In the genomic region with DNA sequence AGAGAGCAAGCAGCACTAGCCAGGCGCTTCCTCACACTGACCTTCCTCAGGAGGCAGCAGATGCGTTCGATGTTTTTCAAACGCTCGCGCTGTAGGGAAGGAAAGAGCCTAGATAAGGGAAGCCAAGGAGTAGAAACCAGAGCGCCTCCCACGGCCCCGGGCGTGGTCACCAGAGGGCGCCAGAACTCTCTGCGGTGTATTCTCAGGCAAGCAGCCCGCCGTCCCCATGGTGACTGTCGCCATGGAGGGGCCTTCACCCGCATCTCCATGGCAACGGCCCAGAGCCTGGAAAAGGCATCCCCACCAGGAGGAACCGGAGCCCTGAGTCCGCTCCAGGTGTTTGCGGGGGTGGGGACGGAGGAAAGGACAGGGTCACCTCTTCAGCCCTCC, we compare ENCODE assay signal across 7 mouse cellular contexts. TPM values are rescaled to one million over a fixed set of nuclear protein-coding genes. Genes with fewer than 3 reads are reported as not detected.
DNase-seq lines count a peak whose midpoint lies in the region; ATAC-seq lines count a peak whose summit lies in the region.

No protein-coding gene starts in this region.

- under 1% methylated on average over 21 of the region's 21 CpGs for WGBS in embryonic facial prominence, embryonic 10.5 days
- WGBS in limb, embryonic 11.5 days: under 1% methylated on average over 21 of the region's 21 CpGs
- WGBS in midbrain, embryonic 14.5 days: under 1% methylated on average over 21 of the region's 21 CpGs

- H3K27ac ChIP-seq in embryonic facial prominence, embryonic 10.5 days (replicated peaks): no peak overlapping the region
- no peak overlapping the region for H3K27ac ChIP-seq in limb, embryonic 11.5 days (replicated peaks; ENCODE audit: low read depth, low read length)
- peak overlapping the region; percentile 96 for H3K27ac ChIP-seq in midbrain, embryonic 14.5 days (replicated peaks; ENCODE audit: low read depth, low read length)

- H3K4me1 ChIP-seq in embryonic facial prominence, embryonic 10.5 days: peaks cover 63% of the 10 kb centered on the region
- peaks cover 40% of the 10 kb centered on the region for H3K4me1 ChIP-seq in limb, embryonic 11.5 days (ENCODE audit: control insufficient read depth, insufficient read depth, low read length)
- H3K4me1 ChIP-seq in midbrain, embryonic 14.5 days (ENCODE audit: control insufficient read depth, insufficient read depth, low read length): peaks cover 50% of the 10 kb centered on the region

- H3K36me3 ChIP-seq in embryonic facial prominence, embryonic 10.5 days (replicated peaks): peaks cover 46% of the 10 kb centered on the region
- H3K36me3 ChIP-seq in limb, embryonic 11.5 days (ENCODE audit: control insufficient read depth, insufficient read depth, low read length): peaks cover 10% of the 10 kb centered on the region
- peaks cover 45% of the 10 kb centered on the region for H3K36me3 ChIP-seq in midbrain, embryonic 14.5 days (ENCODE audit: control insufficient read depth, insufficient read depth, low read length)

- H3K4me3 ChIP-seq in embryonic facial prominence, embryonic 10.5 days: peak overlapping the region; percentile 80
- no peak overlapping the region for H3K4me3 ChIP-seq in limb, embryonic 11.5 days (ENCODE audit: low read depth, low read length)
- H3K4me3 ChIP-seq in midbrain, embryonic 14.5 days (replicated peaks; ENCODE audit: low read depth, low read length): peak overlapping the region; percentile 89

- H3K27me3 ChIP-seq in embryonic facial prominence, embryonic 10.5 days (replicated peaks; ENCODE audit: low read depth, poor library complexity, severe bottlenecking): peaks cover 21% of the 10 kb centered on the region
- no peaks in the 10 kb centered on the region for H3K27me3 ChIP-seq in limb, embryonic 11.5 days (ENCODE audit: control insufficient read depth, insufficient read depth, low read length)
- no peaks in the 10 kb centered on the region for H3K27me3 ChIP-seq in midbrain, embryonic 14.5 days (ENCODE audit: control insufficient read depth, insufficient read depth, low read length)

- peak; percentile 48; the same call in 1 of the 2 replicates for ATAC-seq in limb, embryonic 11.5 days (ENCODE audit: insufficient number of reproducible peaks, low FRiP score, low TSS enrichment, low read depth)
- peak; percentile 76 for ATAC-seq in midbrain, embryonic 14.5 days (ENCODE audit: low FRiP score, low TSS enrichment)

- no peak overlapping the region for H3K9ac ChIP-seq in limb, embryonic 11.5 days (ENCODE audit: low read length)
- H3K9ac ChIP-seq in midbrain, embryonic 14.5 days (replicated peaks; ENCODE audit: low read length): peak overlapping the region; percentile 99

- peak; percentile 88 for DNase-seq in adrenal gland, adult 8-10 months
- DNase-seq in embryonic facial prominence, embryonic 10.5 days (ENCODE audit: low spot score): peak; percentile 98
- peak; percentile 99 for DNase-seq in heart, adult 11 months
- DNase-seq in kidney, adult 18-20 months: peak; percentile 92
- peak; percentile 99 for DNase-seq in limb, embryonic 11.5 days (ENCODE audit: low spot score)
- DNase-seq in midbrain, embryonic 14.5 days: peak; percentile 98
- DNase-seq in spleen, adult 18-20 months: peak; percentile 70 to 91

- H3K9me3 ChIP-seq in embryonic facial prominence, embryonic 10.5 days: no peaks in the 10 kb centered on the region
- H3K9me3 ChIP-seq in limb, embryonic 11.5 days (ENCODE audit: control insufficient read depth, low read length): no peaks in the 10 kb centered on the region
- H3K9me3 ChIP-seq in midbrain, embryonic 14.5 days (ENCODE audit: control insufficient read depth, low read length): no peaks in the 10 kb centered on the region

- peak overlapping the region; percentile 3; the same call in 1 of the 2 replicates for H3K4me2 ChIP-seq in limb, embryonic 11.5 days (ENCODE audit: low read depth, severe bottlenecking)
- peak overlapping the region; percentile 92 for H3K4me2 ChIP-seq in midbrain, embryonic 14.5 days (ENCODE audit: low read length)

RNA-seq across cellular contexts. Expression of a gene that starts 4.1 kb away (rescaled TPM):
- total RNA-seq in adrenal gland, adult 8-10 months (2022): 1 to 10 TPM; 1.5 to 3.2 (median 2.6) TPM
- 28.4 and 31.7 TPM in 2 replicates for polyA plus RNA-seq in embryonic facial prominence, embryonic 10.5 days (2016; fragmentation: Nextera tagmentation; extraction: Ambion mirVana)
- polyA plus RNA-seq in limb, embryonic 11.5 days (2014; fragmentation: Nextera tagmentation; extraction: Ambion mirVana): 33.8 and 36.3 TPM in 2 replicates
- 518 and 616 TPM in 2 replicates for polyA plus RNA-seq in midbrain, embryonic 14.5 days (2014; fragmentation: Nextera tagmentation; extraction: Ambion mirVana)

RNA-seq across cellular contexts. Expression of a gene that starts 5.9 kb away (rescaled TPM):
- total RNA-seq in adrenal gland, adult 8-10 months (2022): 10 to 100 TPM; 58.5 to 79.0 (median 62.9) TPM
- 70.5 and 73.4 TPM in 2 replicates for polyA plus RNA-seq in embryonic facial prominence, embryonic 10.5 days (2016; fragmentation: Nextera tagmentation; extraction: Ambion mirVana)
- 68.5 and 71.2 TPM in 2 replicates for polyA plus RNA-seq in limb, embryonic 11.5 days (2014; fragmentation: Nextera tagmentation; extraction: Ambion mirVana)
- polyA plus RNA-seq in midbrain, embryonic 14.5 days (2014; fragmentation: Nextera tagmentation; extraction: Ambion mirVana): 62.2 and 62.7 TPM in 2 replicates

RNA-seq across cellular contexts. Expression of a gene that starts 8.9 kb away (rescaled TPM):
- 1 to 10 TPM; 2.1 to 2.8 (median 2.6) TPM for total RNA-seq in adrenal gland, adult 8-10 months (2022)
- 1.4 and 1.9 TPM in 2 replicates for polyA plus RNA-seq in embryonic facial prominence, embryonic 10.5 days (2016; fragmentation: Nextera tagmentation; extraction: Ambion mirVana)
- 1.1 and 2.2 TPM in 2 replicates for polyA plus RNA-seq in limb, embryonic 11.5 days (2014; fragmentation: Nextera tagmentation; extraction: Ambion mirVana)
- 8.3 and 15.7 TPM in 2 replicates for polyA plus RNA-seq in midbrain, embryonic 14.5 days (2014; fragmentation: Nextera tagmentation; extraction: Ambion mirVana)

RNA-seq across cellular contexts. Expression of a gene that starts 12.6 kb away (rescaled TPM):
- total RNA-seq in adrenal gland, adult 8-10 months (2022): 100 to 1,000 TPM; 184 to 206 (median 197) TPM
- polyA plus RNA-seq in embryonic facial prominence, embryonic 10.5 days (2016; fragmentation: Nextera tagmentation; extraction: Ambion mirVana): 266 and 270 TPM in 2 replicates
- 242 and 244 TPM in 2 replicates for polyA plus RNA-seq in limb, embryonic 11.5 days (2014; fragmentation: Nextera tagmentation; extraction: Ambion mirVana)
- polyA plus RNA-seq in midbrain, embryonic 14.5 days (2014; fragmentation: Nextera tagmentation; extraction: Ambion mirVana): 227 and 228 TPM in 2 replicates

RNA-seq across cellular contexts. Expression of a gene that starts 24.1 kb away (rescaled TPM):
- total RNA-seq in adrenal gland, adult 8-10 months (2022): 10 to 100 TPM; 54.5 to 66.9 (median 61.4) TPM
- polyA plus RNA-seq in embryonic facial prominence, embryonic 10.5 days (2016; fragmentation: Nextera tagmentation; extraction: Ambion mirVana): 30.0 and 31.2 TPM in 2 replicates
- 21.2 and 23.8 TPM in 2 replicates for polyA plus RNA-seq in limb, embryonic 11.5 days (2014; fragmentation: Nextera tagmentation; extraction: Ambion mirVana)
- polyA plus RNA-seq in midbrain, embryonic 14.5 days (2014; fragmentation: Nextera tagmentation; extraction: Ambion mirVana): 52.5 and 59.0 TPM in 2 replicates

Comparison
In these comparisons a context has a peak if more than half of its experiments do, and no peak if none do; other contexts are left out.
1. RNA of a gene that starts 4.1 kb away (polyA plus RNA-seq): 518 to 616 TPM in midbrain, embryonic 14.5 days; 33.8 to 36.3 TPM in limb, embryonic 11.5 days and 28.4 to 31.7 TPM in embryonic facial prominence, embryonic 10.5 days; every median in the first group is over 10 times any median in the second.
2. Peak in every context shown above with its lines, with median percentiles within 50 percentile points of each other: DNase-seq.